Mouse (Mus musculus) embryonic fibroblast, embryonic 13.5 days (primary cell): ENCODE measurements at regions not wholly inside any gene's neighbourhood (a gene's known extent, or its start where the extent isn't known, plus 50 kb on each side); places are given as distances from the start of the nearest gene placed in this dataset.

ENCODE experiments used
- CTCF ChIP-seq: IDR thresholded peaks from 2 replicates; pipeline ENCODE4 v1.5.1; 2011; ENCODE audit warnings: mild to moderate bottlenecking, control low read depth, low read length, moderate library complexity, borderline replicate concordance; ENCODE audit not compliant: insufficient read depth
- POLR2A ChIP-seq: IDR thresholded peaks from 2 replicates; pipeline ENCODE4 v1.6.1; 2011; ENCODE audit warnings: low read depth, mild to moderate bottlenecking, control low read depth, low read length, moderate library complexity

GRCm38 (mm10) chr17:44410961-44411360 lies 222.6 kb downstream of the Clic5 start:
- no peak for TF ChIP-seq CTCF
- TF ChIP-seq POLR2A, result no peak
